Mouse (Mus musculus): ENCODE measurements around the gene Cdca7l. TPM values are rescaled to one million over a fixed set of nuclear protein-coding genes. Genes with fewer than 3 reads are reported as not detected.
A peak's percentile ranks its signal among the peaks of the same experiment; 100 is the strongest.

Cdca7l gene
- polyA plus RNA-seq, 1 experiment from 2014 or later = 7.9 TPM

DNA sequence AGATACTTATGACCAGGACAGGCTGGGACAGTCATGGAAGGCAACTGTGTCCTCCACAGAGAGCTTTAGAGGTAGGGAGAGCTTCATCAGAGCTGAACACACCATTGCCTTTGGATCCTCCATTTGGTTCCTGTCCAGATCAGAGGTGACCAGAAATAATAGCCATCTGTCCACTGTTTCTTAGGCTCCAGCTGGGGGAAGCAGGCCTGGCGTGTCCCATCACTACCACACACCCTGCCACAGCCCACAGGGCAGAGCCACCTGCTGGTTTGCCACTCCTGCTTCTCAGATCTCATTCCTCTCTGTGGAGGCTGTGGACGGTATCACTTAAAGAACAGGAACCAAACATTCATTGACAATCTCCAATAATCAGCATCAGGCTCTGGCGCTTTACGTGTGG is 32.9 kb upstream of the Cdca7l start:
- H3K4me1 ChIP-seq (ENCODE audit: control insufficient read depth, insufficient read depth, low read length) = no peaks in the 10 kb centered on the region
- H3K36me3 ChIP-seq (ENCODE audit: control insufficient read depth, insufficient read depth, low read length) = no peaks in the 10 kb centered on the region
- H3K9me3 ChIP-seq (ENCODE audit: control insufficient read depth, low read length) = no peaks in the 10 kb centered on the region
- DNase-seq = no peak
- no peak overlapping the region for H3K4me2 ChIP-seq (ENCODE audit: low read length)
- 79% methylated on average over 4 of the region's 4 CpGs for WGBS
- no peak overlapping the region for H3K27ac ChIP-seq (replicated peaks; ENCODE audit: low read depth, low read length)
- no peak overlapping the region for H3K4me3 ChIP-seq (replicated peaks; ENCODE audit: low read depth, low read length)
- H3K27me3 ChIP-seq (ENCODE audit: control insufficient read depth, insufficient read depth, low read length) = peaks cover 7% of the 10 kb centered on the region; the same call in 1 of the 2 replicates
- ATAC-seq (ENCODE audit: low FRiP score, low TSS enrichment) = no peak
- H3K9ac ChIP-seq (replicated peaks; ENCODE audit: low read length) = no peak overlapping the region

DNA sequence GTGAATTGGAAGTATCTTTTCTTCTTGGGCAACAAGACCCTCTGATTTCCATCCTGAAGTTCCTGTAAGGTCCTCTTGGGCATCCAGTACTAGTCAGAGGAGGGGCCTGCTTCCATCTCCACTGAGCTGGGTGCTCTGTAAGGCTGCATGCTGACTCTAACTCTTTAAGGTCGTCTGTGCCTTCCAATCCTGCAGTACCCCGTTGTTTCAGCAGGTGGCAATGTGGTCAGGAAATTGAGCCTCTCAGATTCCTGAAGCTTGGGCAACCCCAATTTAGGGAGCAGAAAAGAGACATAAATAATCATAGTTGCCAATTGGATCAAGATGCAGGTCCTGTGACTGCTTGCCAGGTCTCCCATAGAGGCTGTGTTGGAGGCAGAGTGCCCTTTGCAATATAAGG is 31.5 kb upstream of the Cdca7l start:
- peaks cover 7% of the 10 kb centered on the region; the same call in 1 of the 2 replicates for H3K27me3 ChIP-seq (ENCODE audit: control insufficient read depth, insufficient read depth, low read length)
- no peak overlapping the region for H3K4me3 ChIP-seq (replicated peaks; ENCODE audit: low read depth, low read length)
- no peaks in the 10 kb centered on the region for H3K36me3 ChIP-seq (ENCODE audit: control insufficient read depth, insufficient read depth, low read length)
- WGBS = 3% methylated on average over 2 of the region's 2 CpGs
- H3K4me1 ChIP-seq (ENCODE audit: control insufficient read depth, insufficient read depth, low read length) = no peaks in the 10 kb centered on the region
- H3K9ac ChIP-seq (replicated peaks; ENCODE audit: low read length) = no peak overlapping the region
- H3K9me3 ChIP-seq (ENCODE audit: control insufficient read depth, low read length) = no peaks in the 10 kb centered on the region
- no peak overlapping the region for H3K27ac ChIP-seq (replicated peaks; ENCODE audit: low read depth, low read length)
- peak; percentile 17; the same call in 1 of the 2 replicates for ATAC-seq (ENCODE audit: low FRiP score, low TSS enrichment)
- peak; percentile 88 for DNase-seq
- no peak overlapping the region for H3K4me2 ChIP-seq (ENCODE audit: low read length)

- H3K27me3 ChIP-seq (ENCODE audit: control insufficient read depth, insufficient read depth, low read length) = no peaks in the 10 kb centered on the region
- ATAC-seq (ENCODE audit: low FRiP score, low TSS enrichment) (no peak), DNase-seq (no peak)
- H3K36me3 ChIP-seq (ENCODE audit: control insufficient read depth, insufficient read depth, low read length) = no peaks in the 10 kb centered on the region
- H3K4me3 ChIP-seq (replicated peaks; ENCODE audit: low read depth, low read length) = no peak overlapping the region
- no peak overlapping the region for H3K4me2 ChIP-seq (ENCODE audit: low read length)
- no peaks in the 10 kb centered on the region for H3K4me1 ChIP-seq (ENCODE audit: control insufficient read depth, insufficient read depth, low read length)
- WGBS = 71% methylated on average over 5 of the region's 5 CpGs
- H3K27ac ChIP-seq (replicated peaks; ENCODE audit: low read depth, low read length) = no peak overlapping the region
- H3K9ac ChIP-seq (replicated peaks; ENCODE audit: low read length) = no peak overlapping the region
- H3K9me3 ChIP-seq (ENCODE audit: control insufficient read depth, low read length) = no peaks in the 10 kb centered on the region
Observed at GRCm38 (mm10) chr12:117776841-117777240, 27.2 kb upstream of the Cdca7l start.

DNA sequence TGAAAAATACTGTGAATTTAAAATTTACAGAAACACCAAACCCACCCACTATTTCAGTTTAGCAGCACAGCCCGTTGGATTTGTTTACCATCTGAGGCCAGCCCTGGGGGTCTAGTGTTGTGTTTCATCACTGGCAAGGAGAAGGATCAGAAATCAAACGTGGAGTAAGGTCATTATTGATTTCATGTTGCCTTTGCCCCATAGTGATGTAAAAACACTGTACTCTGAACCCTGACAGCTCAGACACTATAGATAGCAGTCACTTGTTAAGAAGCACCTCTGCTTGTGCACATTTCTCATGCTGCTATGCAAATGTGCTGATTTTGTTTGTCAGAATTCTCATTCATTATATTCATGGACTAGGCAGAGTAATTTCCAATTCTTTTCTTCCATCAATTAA is 22.7 kb upstream of the Cdca7l start:
- H3K4me1 ChIP-seq (ENCODE audit: control insufficient read depth, insufficient read depth, low read length) = no peaks in the 10 kb centered on the region
- H3K27ac ChIP-seq (replicated peaks; ENCODE audit: low read depth, low read length) = no peak overlapping the region
- H3K4me3 ChIP-seq (replicated peaks; ENCODE audit: low read depth, low read length) = no peak overlapping the region
- ATAC-seq (ENCODE audit: low FRiP score, low TSS enrichment) (no peak), DNase-seq (no peak)
- no peak overlapping the region for H3K9ac ChIP-seq (replicated peaks; ENCODE audit: low read length)
- H3K36me3 ChIP-seq (ENCODE audit: control insufficient read depth, insufficient read depth, low read length) = no peaks in the 10 kb centered on the region
- no peak overlapping the region for H3K4me2 ChIP-seq (ENCODE audit: low read length)
- H3K9me3 ChIP-seq (ENCODE audit: control insufficient read depth, low read length) = no peaks in the 10 kb centered on the region
- 39% methylated on average over 2 of the region's 2 CpGs for WGBS
- no peaks in the 10 kb centered on the region for H3K27me3 ChIP-seq (ENCODE audit: control insufficient read depth, insufficient read depth, low read length)

DNA sequence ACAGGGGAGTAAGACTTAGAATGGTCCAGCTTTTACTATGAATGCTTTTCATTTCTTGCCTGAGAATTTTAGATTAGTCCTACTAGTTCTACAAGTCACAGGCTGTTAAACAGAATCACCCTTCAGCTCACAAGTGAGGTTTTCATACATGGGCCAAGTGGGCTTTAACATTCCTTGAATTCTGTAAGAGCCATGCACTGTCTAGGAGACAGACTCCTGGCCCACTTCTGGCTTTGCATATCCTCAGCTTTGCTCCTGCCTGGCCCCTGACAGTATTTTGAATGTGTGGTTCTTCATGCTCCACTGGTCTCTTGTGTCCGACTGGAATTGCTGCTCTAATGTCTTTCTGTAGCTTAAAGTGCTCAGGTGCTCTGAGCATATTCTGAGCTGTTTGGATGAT is 20.7 kb upstream of the Cdca7l start:
- Histone ChIP-seq H3K27me3 (ENCODE audit: control insufficient read depth, insufficient read depth, low read length) (peaks cover 5% of the 10 kb centered on the region; the same call in 1 of the 2 replicates), H3K4me3 (replicated peaks; ENCODE audit: low read depth, low read length) (no peak overlapping the region), H3K36me3 (ENCODE audit: control insufficient read depth, insufficient read depth, low read length) (no peaks in the 10 kb centered on the region), H3K4me2 (ENCODE audit: low read length) (no peak overlapping the region), H3K9me3 (ENCODE audit: control insufficient read depth, low read length) (no peaks in the 10 kb centered on the region), H3K27ac (replicated peaks; ENCODE audit: low read depth, low read length) (no peak overlapping the region), H3K4me1 (ENCODE audit: control insufficient read depth, insufficient read depth, low read length) (no peaks in the 10 kb centered on the region), H3K9ac (replicated peaks; ENCODE audit: low read length) (no peak overlapping the region)
- no peak for ATAC-seq (ENCODE audit: low FRiP score, low TSS enrichment)
- WGBS = 16% methylated on average over 1 of the region's 1 CpGs
- no peak for DNase-seq

- H3K9ac ChIP-seq (replicated peaks; ENCODE audit: low read length) = no peak overlapping the region
- WGBS = 13% methylated on average over 6 of the region's 6 CpGs
- ATAC-seq (ENCODE audit: low FRiP score, low TSS enrichment) = no peak
Observed at GRCm38 (mm10) chr12:117786621-117787020, 17.5 kb upstream of the Cdca7l start.

GRCm38 (mm10) chr12:117788513-117789011 is 15.5 kb upstream of the Cdca7l start:
- H3K27me3 ChIP-seq (ENCODE audit: control insufficient read depth, insufficient read depth, low read length) = peaks cover 5% of the 10 kb centered on the region; the same call in 1 of the 2 replicates
- H3K9me3 ChIP-seq (ENCODE audit: control insufficient read depth, low read length) = no peaks in the 10 kb centered on the region
- no peaks in the 10 kb centered on the region for H3K36me3 ChIP-seq (ENCODE audit: control insufficient read depth, insufficient read depth, low read length)
- H3K4me2 ChIP-seq (ENCODE audit: low read length) = peak overlapping the region; percentile 54
- peak overlapping the region; percentile 23; the same call in 1 of the 2 replicates for H3K9ac ChIP-seq (replicated peaks; ENCODE audit: low read length)
- WGBS = 9% methylated on average over 24 of the region's 24 CpGs
- H3K4me1 ChIP-seq (ENCODE audit: control insufficient read depth, insufficient read depth, low read length) = peaks cover 5% of the 10 kb centered on the region; the same call in 1 of the 2 replicates
- DNase-seq (peak; percentile 37), ATAC-seq (ENCODE audit: low FRiP score, low TSS enrichment) (no peak)
- H3K27ac ChIP-seq (replicated peaks; ENCODE audit: low read depth, low read length) = no peak overlapping the region
- peak overlapping the region; percentile 22 for H3K4me3 ChIP-seq (replicated peaks; ENCODE audit: low read depth, low read length)

More at GRCm38 (mm10) chr12:117786621-117787020, 17.5 kb upstream of the Cdca7l start:
- Histone ChIP-seq H3K4me1 (ENCODE audit: control insufficient read depth, insufficient read depth, low read length) (peaks cover 5% of the 10 kb centered on the region; the same call in 1 of the 2 replicates), H3K4me2 (ENCODE audit: low read length) (no peak overlapping the region), H3K9me3 (ENCODE audit: control insufficient read depth, low read length) (no peaks in the 10 kb centered on the region), H3K4me3 (replicated peaks; ENCODE audit: low read depth, low read length) (no peak overlapping the region), H3K27me3 (ENCODE audit: control insufficient read depth, insufficient read depth, low read length) (peaks cover 5% of the 10 kb centered on the region; the same call in 1 of the 2 replicates), H3K27ac (replicated peaks; ENCODE audit: low read depth, low read length) (no peak overlapping the region), H3K36me3 (ENCODE audit: control insufficient read depth, insufficient read depth, low read length) (no peaks in the 10 kb centered on the region)
- DNase-seq = no peak

DNA sequence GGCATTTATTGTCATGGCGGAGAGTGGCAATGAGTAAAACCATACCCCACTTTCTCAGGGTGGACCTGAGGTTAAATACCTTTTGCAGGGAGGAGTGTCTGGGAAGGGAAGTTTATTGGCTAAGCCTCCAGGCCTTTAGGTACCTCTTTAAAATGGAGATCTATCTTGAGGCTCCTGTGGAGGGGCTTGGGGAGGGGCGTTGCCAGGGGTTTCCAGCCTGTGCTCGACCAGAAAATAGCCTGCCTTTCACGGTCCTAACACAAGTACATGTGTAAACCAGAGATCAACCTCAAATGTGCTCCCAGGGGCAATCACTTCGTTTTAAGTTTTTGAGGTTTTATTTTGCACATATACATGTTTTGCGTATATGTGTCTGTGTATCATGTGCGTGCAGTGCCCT is 15.1 kb upstream of the Cdca7l start:
- Histone ChIP-seq H3K27ac (replicated peaks; ENCODE audit: low read depth, low read length) (no peak overlapping the region), H3K4me1 (ENCODE audit: control insufficient read depth, insufficient read depth, low read length) (peaks cover 5% of the 10 kb centered on the region; the same call in 1 of the 2 replicates), H3K4me2 (ENCODE audit: low read length) (peak overlapping the region; percentile 54), H3K9me3 (ENCODE audit: control insufficient read depth, low read length) (no peaks in the 10 kb centered on the region), H3K4me3 (replicated peaks; ENCODE audit: low read depth, low read length) (0 out of 2 replicates have a peak overlapping the region, but pooled peaks have one; percentile 22), H3K27me3 (ENCODE audit: control insufficient read depth, insufficient read depth, low read length) (peaks cover 5% of the 10 kb centered on the region; the same call in 1 of the 2 replicates), H3K9ac (replicated peaks; ENCODE audit: low read length) (no peak overlapping the region), H3K36me3 (ENCODE audit: control insufficient read depth, insufficient read depth, low read length) (no peaks in the 10 kb centered on the region)
- DNase-seq (no peak), ATAC-seq (ENCODE audit: low FRiP score, low TSS enrichment) (no peak)
- 9% methylated on average over 7 of the region's 7 CpGs for WGBS

GRCm38 (mm10) chr12:117795303-117795702 is 8.8 kb upstream of the Cdca7l start:
- WGBS = 69% methylated on average over 4 of the region's 4 CpGs
- no peak overlapping the region for H3K4me2 ChIP-seq (ENCODE audit: low read length)
- H3K36me3 ChIP-seq (ENCODE audit: control insufficient read depth, insufficient read depth, low read length) = no peaks in the 10 kb centered on the region
- no peaks in the 10 kb centered on the region for H3K4me1 ChIP-seq (ENCODE audit: control insufficient read depth, insufficient read depth, low read length)
- no peaks in the 10 kb centered on the region for H3K27me3 ChIP-seq (ENCODE audit: control insufficient read depth, insufficient read depth, low read length)
- no peak overlapping the region for H3K9ac ChIP-seq (replicated peaks; ENCODE audit: low read length)
- ATAC-seq (ENCODE audit: low FRiP score, low TSS enrichment) (0 out of 2 replicates have a peak, but pooled peaks have one; percentile 11), DNase-seq (peak; percentile 32)
- H3K27ac ChIP-seq (replicated peaks; ENCODE audit: low read depth, low read length) = no peak overlapping the region
- H3K4me3 ChIP-seq (replicated peaks; ENCODE audit: low read depth, low read length) = no peak overlapping the region
- H3K9me3 ChIP-seq (ENCODE audit: control insufficient read depth, low read length) = no peaks in the 10 kb centered on the region
